Mouse (Mus musculus): Measurements from ENCODE around the gene Rprd1b. TPM values are rescaled to one million over a fixed set of nuclear protein-coding genes. Genes with fewer than 3 reads are reported as not detected.
"Not testable (repeated sequence)": the region's sequence is repeated elsewhere in the genome, so short reads cannot be mapped to it uniquely, and the experiment has no call there.

The Rprd1b gene
- polyA plus RNA-seq, 1 experiment from 2014 or later, result 36.6 TPM

DNA sequence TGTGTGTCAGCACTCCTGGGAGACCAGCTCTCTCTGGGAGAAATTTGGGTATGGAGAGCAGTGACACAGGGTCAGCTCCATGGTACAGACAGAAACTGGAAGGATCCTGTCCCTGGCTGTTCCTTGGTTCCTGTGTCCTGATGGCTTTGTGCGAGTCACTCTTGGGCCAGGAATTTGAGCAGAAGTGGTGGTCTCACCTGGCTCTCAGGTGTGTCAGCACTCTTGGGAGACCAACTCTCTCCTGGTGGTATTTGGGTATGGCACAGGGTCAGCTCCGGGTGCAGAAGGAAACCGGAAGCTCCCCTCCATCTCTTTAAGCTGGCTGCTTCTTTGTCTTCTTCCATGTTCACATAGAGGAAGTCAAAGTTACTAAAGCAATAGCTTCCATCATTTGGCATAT, 26.3 kb downstream of the Rprd1b start:
- Histone ChIP-seq H3K9me3 (ENCODE audit: control insufficient read depth, low read length) (no peaks in the 10 kb centered on the region), H3K4me2 (ENCODE audit: low read length) (no peak overlapping the region), H3K4me1 (replicated peaks; ENCODE audit: control insufficient read depth, insufficient read depth, low read length) (peaks cover 24% of the 10 kb centered on the region), H3K36me3 (ENCODE audit: control insufficient read depth, insufficient read depth) (peaks cover 14% of the 10 kb centered on the region), H3K4me3 (replicated peaks; ENCODE audit: low read length) (no peak overlapping the region), H3K27me3 (replicated peaks; ENCODE audit: control insufficient read depth, insufficient read depth, low read length) (no peaks in the 10 kb centered on the region), H3K9ac (replicated peaks; ENCODE audit: low read depth, low read length) (no peak overlapping the region), H3K27ac (ENCODE audit: low read length) (no peak overlapping the region)
- ATAC-seq, result no peak
- 90% methylated on average over 3 of the region's 3 CpGs for WGBS

DNA sequence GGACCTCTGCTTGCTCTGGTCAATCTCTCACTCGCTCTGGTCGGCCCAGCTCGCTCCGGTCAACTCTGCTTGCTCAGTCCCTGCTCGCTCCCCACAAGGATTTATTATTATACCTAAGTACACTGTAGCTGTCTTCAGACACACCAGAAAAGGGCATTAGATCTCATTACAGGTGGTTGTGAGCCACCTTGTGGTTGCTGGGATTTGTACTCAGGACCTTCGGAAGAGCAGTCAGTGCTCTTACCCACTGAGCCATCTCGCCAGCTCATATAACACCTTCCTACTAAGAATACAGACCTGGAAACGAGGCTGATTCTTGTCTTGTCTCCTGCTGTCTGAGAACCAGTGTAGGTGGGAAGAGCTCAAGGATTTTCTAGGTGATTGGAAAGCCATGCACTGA, 27.1 kb downstream of the Rprd1b start:
- not testable (repeated sequence) for H3K27me3 ChIP-seq (replicated peaks; ENCODE audit: control insufficient read depth, insufficient read depth, low read length); ATAC-seq

DNA sequence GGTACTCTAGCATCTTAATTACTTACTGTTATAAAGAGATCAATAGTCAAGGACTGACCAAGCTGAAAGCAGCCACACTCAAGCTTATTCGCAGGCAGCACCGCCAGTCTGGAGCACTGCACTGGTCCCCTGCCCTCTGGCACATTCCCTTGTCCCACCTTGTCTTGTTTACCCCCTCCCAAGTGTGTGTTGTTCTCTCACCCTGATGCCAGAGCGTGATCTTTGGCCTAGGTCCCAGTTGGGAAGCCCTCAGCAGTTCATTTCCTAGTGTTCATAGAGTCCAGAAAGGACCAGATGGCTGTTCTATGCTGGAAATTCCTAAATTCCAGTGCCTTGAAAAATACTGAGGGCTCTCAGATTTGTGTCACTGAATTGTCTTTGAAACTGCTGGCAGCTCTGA, 28.7 kb downstream of the Rprd1b start:
- ATAC-seq, result no peak
- Histone ChIP-seq H3K27ac (ENCODE audit: low read length) (no peak overlapping the region), H3K9ac (replicated peaks; ENCODE audit: low read depth, low read length) (no peak overlapping the region), H3K36me3 (ENCODE audit: control insufficient read depth, insufficient read depth) (0 out of 2 replicates have a peak, but pooled peaks cover 3% of the 10 kb centered on the region), H3K9me3 (ENCODE audit: control insufficient read depth, low read length) (no peaks in the 10 kb centered on the region), H3K4me3 (replicated peaks; ENCODE audit: low read length) (no peak overlapping the region), H3K4me2 (ENCODE audit: low read length) (no peak overlapping the region), H3K4me1 (replicated peaks; ENCODE audit: control insufficient read depth, insufficient read depth, low read length) (peaks cover 30% of the 10 kb centered on the region), H3K27me3 (replicated peaks; ENCODE audit: control insufficient read depth, insufficient read depth, low read length) (no peaks in the 10 kb centered on the region)
- 62% methylated on average over 3 of the region's 3 CpGs for WGBS

More for the DNA sequence above, 27.1 kb downstream of the Rprd1b start:
- not testable (repeated sequence) for H3K27ac ChIP-seq (ENCODE audit: low read length); H3K4me3 ChIP-seq (replicated peaks; ENCODE audit: low read length); H3K9ac ChIP-seq (replicated peaks; ENCODE audit: low read depth, low read length); H3K4me2 ChIP-seq (ENCODE audit: low read length); H3K9me3 ChIP-seq (ENCODE audit: control insufficient read depth, low read length); H3K36me3 ChIP-seq (ENCODE audit: control insufficient read depth, insufficient read depth)
- WGBS, result 86% methylated on average over 8 of the region's 8 CpGs
- peaks cover 30% of the 10 kb centered on the region for H3K4me1 ChIP-seq (replicated peaks; ENCODE audit: control insufficient read depth, insufficient read depth, low read length)

DNA sequence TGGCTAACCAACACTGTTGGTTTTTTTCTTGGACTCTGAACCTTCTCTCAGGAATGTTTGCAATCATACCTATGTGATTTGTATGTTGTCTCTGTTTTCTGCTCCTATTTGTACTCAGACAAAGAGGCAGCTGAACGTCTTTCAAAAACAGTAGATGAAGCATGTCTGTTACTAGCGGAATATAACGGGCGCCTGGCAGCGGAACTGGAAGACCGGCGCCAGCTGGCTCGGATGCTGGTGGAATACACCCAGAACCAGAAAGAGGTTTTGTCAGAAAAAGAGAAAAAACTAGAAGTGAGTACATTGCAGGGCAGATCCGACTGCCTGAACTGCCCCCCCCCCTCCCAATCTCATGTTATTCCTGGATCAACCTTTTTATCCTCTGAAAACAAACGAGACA, 30.2 kb downstream of the Rprd1b start:
- peaks cover 3% of the 10 kb centered on the region; the same call in 1 of the 2 replicates for H3K36me3 ChIP-seq (ENCODE audit: control insufficient read depth, insufficient read depth)
- WGBS, result 43% methylated on average over 10 of the region's 10 CpGs

DNA sequence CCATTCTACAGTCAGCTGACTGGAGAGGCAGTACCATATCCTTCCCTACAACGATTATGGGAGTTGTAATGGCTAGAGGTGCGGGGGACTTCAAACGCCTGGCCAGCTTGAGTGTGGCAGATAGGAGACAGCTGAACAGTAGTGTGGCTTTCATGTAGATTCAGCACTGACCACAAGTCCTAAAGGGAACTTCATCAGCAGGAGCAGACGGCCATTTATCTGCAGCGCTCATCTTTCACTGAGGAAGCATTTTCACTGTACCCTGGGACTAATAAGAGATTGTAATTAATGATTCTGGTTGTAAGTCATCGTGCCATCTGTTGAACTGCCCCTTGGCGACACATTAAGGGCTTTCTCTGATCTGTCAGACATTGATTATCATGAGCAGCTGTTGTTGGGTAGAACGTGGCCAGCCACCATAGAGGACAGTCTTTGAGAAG, 31.4 kb downstream of the Rprd1b start:
- H3K36me3 ChIP-seq (ENCODE audit: control insufficient read depth, insufficient read depth), result peaks cover 5% of the 10 kb centered on the region; the same call in 1 of the 2 replicates

More for the DNA sequence above, 30.2 kb downstream of the Rprd1b start:
- peaks cover 30% of the 10 kb centered on the region for H3K4me1 ChIP-seq (replicated peaks; ENCODE audit: control insufficient read depth, insufficient read depth, low read length)
- peak overlapping the region; percentile 75 for H3K27ac ChIP-seq (ENCODE audit: low read length)
- no peaks in the 10 kb centered on the region for H3K9me3 ChIP-seq (ENCODE audit: control insufficient read depth, low read length)
- no peak overlapping the region for H3K4me3 ChIP-seq (replicated peaks; ENCODE audit: low read length)
- no peaks in the 10 kb centered on the region for H3K27me3 ChIP-seq (replicated peaks; ENCODE audit: control insufficient read depth, insufficient read depth, low read length)
- no peak overlapping the region for H3K4me2 ChIP-seq (ENCODE audit: low read length)
- no peak overlapping the region for H3K9ac ChIP-seq (replicated peaks; ENCODE audit: low read depth, low read length)
- peak; percentile 58; the same call in 1 of the 2 replicates for ATAC-seq

DNA sequence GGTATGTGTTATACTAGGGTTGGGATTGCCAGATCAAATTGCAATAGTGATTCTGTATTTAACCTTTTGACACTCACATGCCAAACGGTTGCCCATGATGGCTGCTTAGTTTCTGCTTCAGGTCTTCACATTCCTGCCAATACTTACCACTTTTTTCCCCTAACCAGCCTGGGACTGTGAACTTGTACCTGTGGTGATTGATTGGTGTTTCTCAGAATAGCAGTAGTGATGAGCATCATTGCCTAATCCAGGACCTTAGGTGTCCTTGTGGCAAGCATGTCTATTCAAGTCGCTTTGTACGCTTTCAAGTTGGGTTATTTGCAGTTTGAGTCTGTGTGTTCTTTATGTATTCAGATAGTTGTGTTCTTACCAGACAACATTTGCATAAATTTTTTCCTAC, 34.7 kb downstream of the Rprd1b start:
- Histone ChIP-seq H3K9me3 (ENCODE audit: control insufficient read depth, low read length) (no peaks in the 10 kb centered on the region), H3K27ac (ENCODE audit: low read length) (no peak overlapping the region), H3K27me3 (replicated peaks; ENCODE audit: control insufficient read depth, insufficient read depth, low read length) (no peaks in the 10 kb centered on the region), H3K4me2 (ENCODE audit: low read length) (no peak overlapping the region), H3K4me1 (replicated peaks; ENCODE audit: control insufficient read depth, insufficient read depth, low read length) (peaks cover 31% of the 10 kb centered on the region), H3K36me3 (ENCODE audit: control insufficient read depth, insufficient read depth) (peaks cover 6% of the 10 kb centered on the region; the same call in 1 of the 2 replicates), H3K4me3 (replicated peaks; ENCODE audit: low read length) (no peak overlapping the region), H3K9ac (replicated peaks; ENCODE audit: low read depth, low read length) (no peak overlapping the region)
- WGBS, result 93% methylated on average over 3 of the region's 3 CpGs
- ATAC-seq, result no peak

More for the DNA sequence above, 31.4 kb downstream of the Rprd1b start:
- Histone ChIP-seq H3K9ac (replicated peaks; ENCODE audit: low read depth, low read length) (no peak overlapping the region), H3K27ac (ENCODE audit: low read length) (peak overlapping the region; percentile 18; the same call in 1 of the 2 replicates), H3K4me1 (replicated peaks; ENCODE audit: control insufficient read depth, insufficient read depth, low read length) (peaks cover 34% of the 10 kb centered on the region), H3K4me3 (replicated peaks; ENCODE audit: low read length) (no peak overlapping the region), H3K27me3 (replicated peaks; ENCODE audit: control insufficient read depth, insufficient read depth, low read length) (no peaks in the 10 kb centered on the region), H3K9me3 (ENCODE audit: control insufficient read depth, low read length) (no peaks in the 10 kb centered on the region), H3K4me2 (ENCODE audit: low read length) (no peak overlapping the region)
- WGBS, result 62% methylated on average over 8 of the region's 8 CpGs
- peak; percentile 47; the same call in 1 of the 2 replicates for ATAC-seq

DNA sequence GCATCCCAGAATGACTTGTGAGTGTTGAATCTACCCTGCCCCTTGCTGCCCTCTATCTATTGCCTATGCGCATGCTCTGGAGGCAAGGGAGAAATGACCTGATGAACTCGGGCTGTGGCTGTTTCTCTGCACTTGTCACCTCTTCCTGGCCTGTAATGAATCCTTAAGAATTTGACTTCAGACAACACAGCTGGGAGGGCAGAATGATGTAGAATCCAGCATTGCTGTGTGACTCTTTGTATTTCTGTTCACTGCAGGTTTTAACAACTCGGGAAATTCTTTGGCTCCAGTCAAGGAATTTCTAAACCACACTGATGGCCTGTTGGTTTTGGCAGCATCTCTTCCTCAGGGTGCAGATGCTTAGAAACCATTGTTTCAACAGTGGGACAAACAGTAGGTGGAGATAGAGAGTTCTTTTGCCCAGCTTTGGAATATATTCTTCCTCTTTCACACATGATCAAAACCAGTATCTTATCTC, 36.3 kb downstream of the Rprd1b start:
- Histone ChIP-seq H3K36me3 (ENCODE audit: control insufficient read depth, insufficient read depth) (peaks cover 3% of the 10 kb centered on the region; the same call in 1 of the 2 replicates), H3K9ac (replicated peaks; ENCODE audit: low read depth, low read length) (no peak overlapping the region), H3K27ac (ENCODE audit: low read length) (no peak overlapping the region), H3K27me3 (replicated peaks; ENCODE audit: control insufficient read depth, insufficient read depth, low read length) (no peaks in the 10 kb centered on the region), H3K4me1 (replicated peaks; ENCODE audit: control insufficient read depth, insufficient read depth, low read length) (peaks cover 17% of the 10 kb centered on the region), H3K4me2 (ENCODE audit: low read length) (no peak overlapping the region), H3K9me3 (ENCODE audit: control insufficient read depth, low read length) (no peaks in the 10 kb centered on the region), H3K4me3 (replicated peaks; ENCODE audit: low read length) (no peak overlapping the region)
- WGBS, result 57% methylated on average over 3 of the region's 3 CpGs
- no peak for ATAC-seq

DNA sequence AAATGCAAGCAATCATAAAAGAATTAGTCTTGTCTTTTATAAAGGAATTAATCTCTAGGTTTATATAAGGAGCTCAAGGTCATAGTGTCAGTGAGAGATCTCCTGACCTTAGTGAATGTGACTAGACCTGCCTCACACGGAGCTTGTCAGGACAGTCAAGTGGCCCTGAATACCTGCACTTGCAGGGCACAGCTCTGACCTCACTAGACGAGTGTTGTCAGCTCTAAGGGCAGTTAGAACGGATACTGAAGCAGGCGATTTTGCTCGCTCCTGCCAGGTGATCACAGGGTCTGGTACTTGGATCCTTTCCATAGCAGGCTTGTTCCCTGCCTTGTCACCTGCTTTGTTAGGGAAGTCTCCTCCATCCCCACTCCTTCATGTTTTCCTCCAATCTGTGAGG, 36.8 kb downstream of the Rprd1b start:
- ATAC-seq, result no peak
- Histone ChIP-seq H3K9ac (replicated peaks; ENCODE audit: low read depth, low read length) (no peak overlapping the region), H3K27me3 (replicated peaks; ENCODE audit: control insufficient read depth, insufficient read depth, low read length) (no peaks in the 10 kb centered on the region), H3K4me1 (replicated peaks; ENCODE audit: control insufficient read depth, insufficient read depth, low read length) (peaks cover 14% of the 10 kb centered on the region), H3K4me3 (replicated peaks; ENCODE audit: low read length) (no peak overlapping the region), H3K36me3 (ENCODE audit: control insufficient read depth, insufficient read depth) (peaks cover 3% of the 10 kb centered on the region; the same call in 1 of the 2 replicates), H3K27ac (ENCODE audit: low read length) (no peak overlapping the region), H3K4me2 (ENCODE audit: low read length) (no peak overlapping the region), H3K9me3 (ENCODE audit: control insufficient read depth, low read length) (no peaks in the 10 kb centered on the region)
- 84% methylated on average over 5 of the region's 5 CpGs for WGBS

DNA sequence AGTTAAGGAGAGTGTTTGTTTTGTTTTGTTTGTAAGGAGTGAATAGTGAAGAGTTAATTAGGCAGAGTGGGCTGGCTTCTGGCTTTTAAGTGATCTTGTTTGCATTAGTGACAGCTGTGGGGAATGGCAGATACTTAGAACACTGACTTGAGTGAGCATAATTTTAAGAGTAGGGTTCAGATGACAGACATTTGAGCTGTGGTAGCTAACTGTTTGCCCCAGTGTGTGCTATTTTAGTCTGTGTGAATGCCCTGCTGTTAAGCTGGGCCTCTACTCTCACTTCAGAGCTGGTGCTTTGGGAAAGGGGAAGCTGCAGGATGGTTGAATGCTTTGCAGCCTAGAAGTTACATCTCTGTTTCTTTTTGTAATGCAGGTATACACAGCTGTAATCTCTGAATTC, 38.2 kb downstream of the Rprd1b start:
- no peaks in the 10 kb centered on the region for H3K9me3 ChIP-seq (ENCODE audit: control insufficient read depth, low read length)
- peak; percentile 26; the same call in 1 of the 2 replicates for ATAC-seq
- no peak overlapping the region for H3K27ac ChIP-seq (ENCODE audit: low read length)
- H3K9ac ChIP-seq (replicated peaks; ENCODE audit: low read depth, low read length), result no peak overlapping the region
- H3K4me1 ChIP-seq (replicated peaks; ENCODE audit: control insufficient read depth, insufficient read depth, low read length), result peaks cover 11% of the 10 kb centered on the region
- H3K27me3 ChIP-seq (replicated peaks; ENCODE audit: control insufficient read depth, insufficient read depth, low read length), result no peaks in the 10 kb centered on the region
- H3K4me3 ChIP-seq (replicated peaks; ENCODE audit: low read length), result no peak overlapping the region
- H3K4me2 ChIP-seq (ENCODE audit: low read length), result no peak overlapping the region
- peaks cover 5% of the 10 kb centered on the region; the same call in 1 of the 2 replicates for H3K36me3 ChIP-seq (ENCODE audit: control insufficient read depth, insufficient read depth)

Data from forebrain, embryonic 16.5 days (tissue).